Mouse (Mus musculus) kidney, adult 2 months (tissue): ENCODE results near the gene Emc3.

Experiments
- CTCF ChIP-seq: fragments of 200-500 bp; conservative IDR thresholded peaks from 2 replicates; pipeline ENCODE4 v1.5.1; 2011; ENCODE audit warnings: low read depth, mild to moderate bottlenecking, control low read depth, low read length, moderate library complexity, mixed read lengths; ENCODE audit not compliant: insufficient read depth, insufficient read length
- POLR2A ChIP-seq: fragments of 200-500 bp; IDR thresholded peaks from one replicate; pipeline ENCODE4 v1.6.1; 2011; ENCODE audit warnings: low read depth, low read length, control low read depth

DNA sequence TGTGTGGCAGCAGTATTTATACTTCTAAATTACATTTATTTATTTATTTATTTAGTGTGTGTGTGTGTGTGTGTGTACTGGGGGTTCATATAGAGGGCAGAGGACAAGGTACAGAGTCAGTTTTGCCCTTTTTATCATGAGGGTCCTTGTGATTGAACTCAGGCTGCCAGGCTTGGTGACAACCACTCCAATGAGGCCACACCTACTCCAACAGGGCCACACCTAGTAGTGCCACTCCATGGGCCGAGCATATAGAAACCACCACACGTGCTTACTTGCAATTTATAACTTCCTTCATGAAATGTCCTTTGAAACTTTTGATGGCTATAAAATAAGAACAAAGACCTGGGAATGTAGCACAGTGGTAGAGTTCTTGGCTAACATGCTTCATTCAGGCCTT lies 58.2 kb downstream of the Emc3 start:
- no peak for TF ChIP-seq CTCF
- no peak for TF ChIP-seq POLR2A
